Mouse (Mus musculus) ovary, postnatal 10 days (tissue): ENCODE results near the gene Klra1.
"Not testable (repeated sequence)": the region's sequence is repeated elsewhere in the genome, so short reads cannot be mapped to it uniquely, and the experiment has no call there.

Experiments used
- DNase-seq: peaks from one replicate; pipeline ENCODE4 v3.0.0; 2022; ENCODE audit warnings: low spot score

Gene Klra1

GRCm38 (mm10) chr6:130386750-130387149, at the start of gene Klra1:
TSS of gene Klra1 (minus strand) at chr6:130386874.
- no peak for DNase-seq

GRCm38 (mm10) chr6:130429511-130429910, 42.8 kb upstream of the Klra1 start:
- no peak for DNase-seq

GRCm38 (mm10) chr6:130419158-130419557, 32.5 kb upstream of the Klra1 start:
- DNase-seq, result no peak

GRCm38 (mm10) chr6:130404882-130405281, 18.2 kb upstream of the Klra1 start:
- DNase-seq, result no peak

- DNase-seq, result no peak
Observed at GRCm38 (mm10) chr6:130385803-130386202, 871 bp downstream of the Klra1 start.

GRCm38 (mm10) chr6:130382375-130382774, 4.3 kb downstream of the Klra1 start:
- DNase-seq, result no peak

- not testable (repeated sequence) for DNase-seq
Observed at GRCm38 (mm10) chr6:130345381-130345780, 41.3 kb downstream of the Klra1 start.

GRCm38 (mm10) chr6:130341973-130342372, 44.7 kb downstream of the Klra1 start:
- not testable (repeated sequence) for DNase-seq

- DNase-seq, result no peak
Observed at GRCm38 (mm10) chr6:130337411-130337810, 49.3 kb downstream of the Klra1 start, which contains the start of gene Klra3. TSS of gene Klra3 (minus strand) at chr6:130337574.
